Mouse (Mus musculus) E14TG2a.4 (cell line): ENCODE measurements at regions not wholly inside any gene's neighbourhood (a gene's known extent, or its start where the extent isn't known, plus 50 kb on each side); places are given as distances from the start of the nearest gene placed in this dataset.

Source experiments
- CTCF ChIP-seq: conservative IDR thresholded peaks from 2 replicates; pipeline ENCODE4 v1.5.1; 2014; ENCODE audit warnings: low read length
- NANOG ChIP-seq: IDR thresholded peaks from 2 replicates; pipeline ENCODE4 v1.6.1; 2014; ENCODE audit warnings: borderline replicate concordance, low read length, mixed read lengths
- POU5F1 ChIP-seq: IDR thresholded peaks from 2 replicates; pipeline ENCODE4 v1.6.1; 2014; ENCODE audit warnings: low read length, borderline replicate concordance

- TF ChIP-seq CTCF (no peak), POU5F1 (no peak), NANOG (no peak)
Observed at GRCm38 (mm10) chr5:64665064-64665463, 138.1 kb upstream of the Klf3 start.
